Mouse (Mus musculus) gastrocnemius, postnatal 14 days (tissue): ENCODE results near the gene Gm5773. TPM values are rescaled to one million over a fixed set of nuclear protein-coding genes. Genes with fewer than 3 reads are reported as not detected.
"Not testable (repeated sequence)": the region's sequence is repeated elsewhere in the genome, so short reads cannot be mapped to it uniquely, and the experiment has no call there.

Source experiments
- DNase-seq: peaks from one replicate; pipeline ENCODE4 v3.0.0; 2021; ENCODE audit warnings: mixed read lengths
- intact Hi-C: fragments of 180-260 bp; cut with DNase I; formaldehyde crosslinking; loops from one replicate; pipeline ENCODE4 v1.15.1; 2025; ENCODE audit warnings: low total_unique reads
- long read RNA-seq, 2 experiments: library from polyadenylated mRNA; stranded (forward); transcript quantifications; one replicate each; pipeline ENCODE4 v2.0.0; 2021
- total RNA-seq, 2 experiments: library from RNA; stranded (reverse); gene quantifications; 2 replicates each; pipeline ENCODE4 v1.2.3; 2021

The Gm5773 gene
- total RNA-seq = not detected
- long read RNA-seq, experiment 1 = 0 reads
- long read RNA-seq, experiment 2 = 0 reads

GRCm38 (mm10) chr3:93772700-93773099 lies at the start of gene Gm5773:
Gene Gm5773, plus strand, starts transcription at chr3:93773000.
- DNase-seq, intact Hi-C loops: not testable (repeated sequence)

- DNase-seq, intact Hi-C loops: not testable (repeated sequence)
Measured at GRCm38 (mm10) chr3:93745475-93745874, 27.3 kb upstream of the Gm5773 start.

- intact Hi-C loops, DNase-seq: not testable (repeated sequence)
Measured at GRCm38 (mm10) chr3:93754022-93754421, 18.8 kb upstream of the Gm5773 start.

- DNase-seq, intact Hi-C loops: not testable (repeated sequence)
Measured at GRCm38 (mm10) chr3:93796098-93796497, 23.3 kb downstream of the Gm5773 start, which contains the start of gene Tdpoz4. Gene Tdpoz4, plus strand, starts transcription at chr3:93796398.

- intact Hi-C loops, DNase-seq: not testable (repeated sequence)
Measured at GRCm38 (mm10) chr3:93813341-93813740, 40.5 kb downstream of the Gm5773 start.

Other genes starting within 250 kb of the Gm5773 start
- gene S100a10, start 217.9 kb upstream of the Gm5773 start, total RNA-seq = 100 to 1,000 TPM; 102 to 107 TPM
- not detected for gene Tdpoz2, start 120.3 kb upstream of the Gm5773 start, total RNA-seq
- gene Tdpoz1, start 96.7 kb upstream of the Gm5773 start, total RNA-seq = not detected
- gene Gm37596, start 79.9 kb upstream of the Gm5773 start, total RNA-seq = not detected
- not detected for gene Tdpoz4, start 23.4 kb downstream of the Gm5773 start, total RNA-seq
- not detected for gene Tdpoz3, start 53.0 kb downstream of the Gm5773 start, total RNA-seq
- not detected for gene Gm9117, start 170.5 kb downstream of the Gm5773 start, total RNA-seq
- not detected for gene Tdpoz5, start 188.3 kb downstream of the Gm5773 start, total RNA-seq